Mouse (Mus musculus) heart, adult 2 months (tissue): ENCODE results near the gene Mef2d. TPM values are rescaled to one million over a fixed set of nuclear protein-coding genes. Genes with fewer than 3 reads are reported as not detected.

Source experiments
- DNase-seq, 2 experiments: peaks; one replicate each; pipeline ENCODE4 v3.0.0; 2021
- H3K27ac ChIP-seq: fragments of 200-600 bp; 2 replicates; pipeline ENCODE4 v1.8.1; 2022
- H3K27me3 ChIP-seq: fragments of 200-500 bp; 2 replicates; pipeline ENCODE4 v1.6.1; 2012; ENCODE audit warnings: mild to moderate bottlenecking, low read length, inconsistent platforms, mixed read lengths; ENCODE audit not compliant: control insufficient read depth, insufficient read depth
- H3K36me3 ChIP-seq: fragments of 200-500 bp; 2 replicates; pipeline ENCODE4 v1.6.1; 2012; ENCODE audit warnings: low read length, inconsistent platforms; ENCODE audit not compliant: control insufficient read depth, insufficient read depth
- H3K4me1 ChIP-seq: fragments of 200-500 bp; 2 replicates; pipeline ENCODE4 v1.6.1; 2011; ENCODE audit warnings: low read length; ENCODE audit not compliant: control insufficient read depth, insufficient read depth
- H3K4me3 ChIP-seq: fragments of 200-600 bp; 2 replicates; pipeline ENCODE4 v1.8.1; 2022
- H3K79me2 ChIP-seq: fragments of 200-500 bp; replicated peaks from 2 replicates; pipeline ENCODE4 v1.6.1; 2012; ENCODE audit warnings: mild to moderate bottlenecking, inconsistent platforms, low read length, moderate library complexity, mixed read lengths; ENCODE audit not compliant: control insufficient read depth, insufficient read depth
- H3K9ac ChIP-seq: fragments of 200-500 bp; 2 replicates; pipeline ENCODE4 v1.6.1; 2012; ENCODE audit warnings: low read depth, mild to moderate bottlenecking, control low read depth, inconsistent platforms, low read length, mixed read lengths
- CTCF ChIP-seq: fragments of 200-600 bp; IDR thresholded peaks from 2 replicates; pipeline ENCODE4 v1.8.1; 2022; ENCODE audit warnings: antibody characterized with exemption, mild to moderate bottlenecking, moderate library complexity
- EP300 ChIP-seq: fragments of 200-500 bp; IDR thresholded peaks from 2 replicates; pipeline ENCODE4 v1.6.1; 2011; ENCODE audit warnings: low read depth, low read length, control low read depth; ENCODE audit not compliant: insufficient read depth
- POLR2A ChIP-seq: fragments of 200-500 bp; IDR thresholded peaks from 2 replicates; pipeline ENCODE4 v1.6.1; 2011; ENCODE audit warnings: mild to moderate bottlenecking, low read depth, low read length, control low read depth; ENCODE audit not compliant: insufficient read depth
- WGBS: fragments of 180-500 bp; shearing (Covaris S2); methylation state at CpG from one replicate; pipeline ENCODE4 v1.1.7; 2018; 5-methylcytosine and 5-hydroxymethylcytosine counted together
- intact Hi-C: fragments of 180-260 bp; cut with DNase I; formaldehyde crosslinking; loops from one replicate; pipeline ENCODE4 v1.15.1; 2025
- polyA plus RNA-seq: library from polyadenylated mRNA; depleted of rRNA; stranded (reverse); fragments of >200 nt; gene quantifications from 2 replicates; pipeline ENCODE4 v1.2.3, GENCODE M21; 2012
- total RNA-seq, 2 experiments: library from RNA; stranded (reverse); gene quantifications; 2 replicates each; pipeline ENCODE4 v1.2.3; 2021

Mef2d gene
- total and polyA plus RNA-seq, 3 experiments, result 118 to 129 (median 119) TPM

DNA sequence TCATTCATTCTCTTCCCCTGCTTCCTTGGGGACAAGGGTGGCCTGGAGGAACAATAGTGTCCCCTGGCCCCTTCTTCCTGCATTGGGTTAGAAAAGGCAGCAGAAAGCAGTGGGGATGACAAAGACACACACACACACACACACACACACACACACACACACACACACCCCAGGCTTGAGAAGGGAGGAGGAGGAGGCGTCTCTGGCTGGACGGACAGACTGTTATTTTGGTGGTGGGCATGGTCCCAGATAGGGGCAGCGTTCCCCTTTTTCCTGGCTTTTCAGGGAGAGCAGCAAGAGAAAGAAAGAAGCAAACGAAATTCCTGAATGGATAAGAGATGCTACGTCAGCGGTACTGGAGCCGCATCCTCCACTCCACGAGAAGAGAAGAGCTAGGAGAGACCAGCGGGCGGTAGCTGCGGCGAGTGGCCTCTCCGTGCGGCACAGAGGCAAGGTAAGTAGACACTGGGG lies 64.8 kb downstream of the Mef2d start:
- intact Hi-C loops, result no loop called here
- Histone ChIP-seq H3K36me3 (no peaks in the 10 kb centered on the region), H3K9ac (no peak overlapping the region), H3K27ac (no peak overlapping the region), H3K27me3 (peaks cover 33% of the 10 kb centered on the region), H3K79me2 (no peaks in the 10 kb centered on the region), H3K4me3 (no peak overlapping the region), H3K4me1 (no peaks in the 10 kb centered on the region)
- WGBS, result 4% methylated on average over 14 of the region's 14 CpGs
- TF ChIP-seq POLR2A (no peak), CTCF (no peak), EP300 (no peak)
- no peak for DNase-seq

DNA sequence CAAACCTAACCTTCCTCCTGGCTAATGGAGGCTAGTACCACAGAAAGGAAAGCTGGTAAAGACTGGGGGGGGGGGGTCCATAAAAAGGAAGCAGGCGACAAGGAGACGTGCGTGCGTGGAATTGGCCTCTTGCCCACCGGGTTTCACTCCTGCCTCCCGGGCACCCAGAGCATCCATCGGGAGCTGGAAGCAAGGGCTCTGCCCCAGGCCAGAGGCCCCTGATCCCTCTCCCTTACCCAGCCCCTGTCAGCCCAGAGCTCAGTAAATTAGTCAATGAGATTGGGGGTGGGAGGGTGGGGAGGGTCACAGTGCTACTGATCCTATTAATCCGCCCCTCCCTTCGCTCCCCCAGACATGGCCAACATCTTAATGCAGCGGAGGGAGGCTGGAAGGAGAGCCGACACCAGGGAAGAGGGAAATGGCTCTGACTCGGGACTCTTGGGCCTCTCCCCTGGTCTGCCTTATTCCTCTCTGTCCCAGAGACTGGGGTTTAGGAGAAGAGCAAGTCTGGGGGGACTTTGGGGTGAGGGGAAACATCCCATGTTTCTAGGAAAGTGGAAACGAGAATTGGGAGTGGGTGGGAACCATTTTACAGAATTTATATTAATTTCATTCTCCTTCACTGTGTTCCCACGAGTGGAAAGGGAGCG lies 65.4 kb downstream of the Mef2d start:
- H3K9ac ChIP-seq, result no peak overlapping the region
- no peak for DNase-seq
- H3K4me1 ChIP-seq, result no peaks in the 10 kb centered on the region
- H3K79me2 ChIP-seq, result no peaks in the 10 kb centered on the region
- H3K27ac ChIP-seq, result no peak overlapping the region
- peaks cover 27% of the 10 kb centered on the region for H3K27me3 ChIP-seq
- H3K36me3 ChIP-seq, result no peaks in the 10 kb centered on the region
- intact Hi-C loops, result no loop called here
- WGBS, result 5% methylated on average over 15 of the region's 15 CpGs
- no peak overlapping the region for H3K4me3 ChIP-seq
- TF ChIP-seq EP300, result no peak

DNA sequence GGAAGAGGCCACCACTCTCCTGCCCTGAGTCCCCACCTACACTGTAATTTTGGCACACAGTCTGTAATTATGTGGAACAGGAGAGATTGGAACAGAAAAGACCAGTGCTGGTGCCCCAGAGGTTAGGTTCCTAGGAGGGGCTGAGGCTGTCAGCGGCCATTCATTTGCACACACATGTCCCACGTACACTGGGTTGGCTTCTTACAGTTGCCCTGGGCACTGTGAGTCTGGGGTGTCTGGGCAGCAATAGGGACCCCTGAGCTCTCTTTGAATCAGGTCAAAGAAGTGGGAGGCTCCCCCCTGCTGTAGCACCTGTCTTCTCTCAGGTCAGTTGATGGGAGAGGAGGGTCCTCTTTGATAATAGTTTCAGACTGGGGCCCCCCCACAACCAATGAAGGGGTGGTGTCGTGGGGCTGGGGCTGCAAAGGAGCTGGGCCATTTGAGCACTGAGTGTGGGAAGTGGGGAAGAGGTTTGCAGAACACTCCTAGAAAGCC lies 66.1 kb downstream of the Mef2d start:
- H3K4me3 ChIP-seq, result no peak overlapping the region
- no peak overlapping the region for H3K27ac ChIP-seq
- WGBS, result 21% methylated on average over 3 of the region's 3 CpGs
- intact Hi-C loops, result no loop called here
- no peak overlapping the region for H3K9ac ChIP-seq
- H3K36me3 ChIP-seq, result no peaks in the 10 kb centered on the region
- no peak for TF ChIP-seq POLR2A
- TF ChIP-seq EP300, result no peak
- no peak for TF ChIP-seq CTCF
- no peaks in the 10 kb centered on the region for H3K4me1 ChIP-seq
- peaks cover 25% of the 10 kb centered on the region for H3K27me3 ChIP-seq
- DNase-seq, result no peak
- no peaks in the 10 kb centered on the region for H3K79me2 ChIP-seq

DNA sequence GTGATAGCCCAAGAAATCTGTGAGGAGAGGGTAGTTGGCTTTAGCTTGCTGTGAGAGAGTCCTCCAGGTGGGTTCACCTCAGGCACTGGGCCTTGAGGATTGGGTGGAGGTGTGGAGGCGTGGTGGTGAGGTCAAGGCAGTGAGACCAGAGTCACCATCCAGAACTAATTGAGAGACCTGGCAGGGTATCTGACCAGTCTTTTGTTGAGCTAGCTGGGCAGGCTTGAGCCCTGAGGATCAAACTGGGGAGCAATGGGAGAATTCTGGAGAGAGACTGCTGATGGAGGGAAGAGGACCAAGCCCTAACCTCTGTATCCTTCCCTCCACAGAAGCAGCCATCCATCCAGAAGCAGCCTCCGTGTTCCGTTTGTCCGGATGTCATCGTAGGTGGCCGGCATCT lies 67.1 kb downstream of the Mef2d start:
- Histone ChIP-seq H3K27ac (no peak overlapping the region), H3K9ac (no peak overlapping the region), H3K4me3 (no peak overlapping the region), H3K4me1 (no peaks in the 10 kb centered on the region), H3K27me3 (peaks cover 27% of the 10 kb centered on the region), H3K36me3 (no peaks in the 10 kb centered on the region), H3K79me2 (no peaks in the 10 kb centered on the region)
- TF ChIP-seq EP300 (no peak), POLR2A (no peak), CTCF (no peak)
- 10% methylated on average over 6 of the region's 6 CpGs for WGBS
- intact Hi-C loops, result no loop called here
- no peak for DNase-seq

DNA sequence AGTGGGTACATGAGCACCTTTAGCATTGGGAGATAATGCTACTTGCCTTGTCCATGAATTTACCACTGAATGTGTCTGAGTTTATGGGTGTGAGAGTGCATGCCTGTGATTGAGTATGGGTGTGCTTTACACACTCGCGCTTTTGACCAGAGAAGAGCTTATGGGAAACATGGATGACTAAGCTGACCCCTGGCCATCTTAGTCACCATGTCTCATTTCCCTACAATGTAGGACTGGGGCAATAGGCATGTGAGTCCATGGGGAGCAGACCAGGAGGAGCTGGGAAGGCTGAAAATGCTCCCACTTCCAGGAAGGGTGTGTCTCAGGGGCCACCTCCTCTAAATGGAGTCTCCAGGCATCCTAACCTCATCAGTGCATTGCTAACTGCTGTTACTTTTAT lies 67.9 kb downstream of the Mef2d start:
- Histone ChIP-seq H3K4me1 (no peaks in the 10 kb centered on the region; the same call in 1 of the 2 replicates), H3K36me3 (no peaks in the 10 kb centered on the region), H3K27ac (no peak overlapping the region), H3K27me3 (peaks cover 34% of the 10 kb centered on the region), H3K79me2 (no peaks in the 10 kb centered on the region), H3K4me3 (no peak overlapping the region), H3K9ac (no peak overlapping the region)
- intact Hi-C loops, result no loop called here
- 29% methylated on average over 2 of the region's 2 CpGs for WGBS
- DNase-seq, result no peak
- TF ChIP-seq POLR2A, result no peak
- no peak for TF ChIP-seq EP300
- no peak for TF ChIP-seq CTCF

DNA sequence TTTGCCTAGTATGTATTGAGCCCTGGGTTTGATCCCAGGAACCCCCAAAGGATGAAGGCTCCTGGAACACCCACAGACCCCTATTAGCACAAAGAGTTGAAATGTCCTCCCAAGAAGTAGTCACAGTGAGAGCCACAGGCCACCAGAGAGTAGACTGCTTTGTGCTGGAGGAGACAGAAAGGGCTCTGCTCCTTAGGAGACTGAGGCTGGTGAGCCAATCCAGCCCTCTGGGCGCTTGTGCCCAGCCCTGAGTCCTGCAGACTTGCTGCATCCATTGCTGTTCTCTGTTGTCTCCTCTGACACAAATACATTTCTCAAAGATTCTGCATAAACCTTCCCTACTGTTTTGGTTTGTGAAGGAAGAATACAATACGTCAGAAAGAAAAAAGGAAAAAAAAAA lies 68.7 kb downstream of the Mef2d start:
- no peak for TF ChIP-seq POLR2A
- TF ChIP-seq EP300, result no peak
- TF ChIP-seq CTCF, result no peak
- Histone ChIP-seq H3K4me3 (no peak overlapping the region), H3K4me1 (no peaks in the 10 kb centered on the region; the same call in 1 of the 2 replicates), H3K27ac (no peak overlapping the region), H3K27me3 (peaks cover 35% of the 10 kb centered on the region), H3K9ac (no peak overlapping the region), H3K36me3 (no peaks in the 10 kb centered on the region), H3K79me2 (no peaks in the 10 kb centered on the region)
- 24% methylated on average over 2 of the region's 2 CpGs for WGBS
- intact Hi-C loops, result no loop called here
- no peak for DNase-seq
